Mouse (Mus musculus): Measurements from ENCODE around the gene Aldh3a2.
"Not testable (repeated sequence)": the region's sequence is repeated elsewhere in the genome, so short reads cannot be mapped to it uniquely, and the experiment has no call there.

The Aldh3a2 gene

GRCm38 (mm10) chr11:61208316-61208715, 58.9 kb downstream of the Aldh3a2 start:
- DNase-seq (ENCODE audit: low spot score) = no peak

GRCm38 (mm10) chr11:61207487-61208246, 59.6 kb downstream of the Aldh3a2 start, which contains the start of gene Aldh3a1:
Aldh3a1 (plus strand) TSS chr11:61207537.
- no peak for DNase-seq (ENCODE audit: low spot score)

- no peak for DNase-seq (ENCODE audit: low spot score)
These were observed 61.1 kb downstream of the Aldh3a2 start for GRCm38 (mm10) chr11:61206136-61206535.

GRCm38 (mm10) chr11:61205167-61205950, 61.9 kb downstream of the Aldh3a2 start:
- DNase-seq (ENCODE audit: low spot score) = no peak

- DNase-seq (ENCODE audit: low spot score) = no peak
These were observed 64.5 kb downstream of the Aldh3a2 start for GRCm38 (mm10) chr11:61202810-61203209.

- DNase-seq (ENCODE audit: low spot score) = no peak
These were observed 65.1 kb downstream of the Aldh3a2 start for GRCm38 (mm10) chr11:61202186-61202585.

GRCm38 (mm10) chr11:61199620-61200362, 67.5 kb downstream of the Aldh3a2 start:
- DNase-seq (ENCODE audit: low spot score) = no peak

GRCm38 (mm10) chr11:61197935-61198334, 69.3 kb downstream of the Aldh3a2 start:
- no peak for DNase-seq (ENCODE audit: low spot score)

- DNase-seq (ENCODE audit: low spot score) = no peak
These were observed 70.5 kb downstream of the Aldh3a2 start for GRCm38 (mm10) chr11:61196616-61197353.

- peak; percentile 73 for DNase-seq (ENCODE audit: low spot score)
These were observed 73.9 kb downstream of the Aldh3a2 start for GRCm38 (mm10) chr11:61193392-61193791.

GRCm38 (mm10) chr11:61192779-61193178, 74.5 kb downstream of the Aldh3a2 start:
- no peak for DNase-seq (ENCODE audit: low spot score)

GRCm38 (mm10) chr11:61192123-61192522, 75.1 kb downstream of the Aldh3a2 start:
- DNase-seq (ENCODE audit: low spot score) = not testable (repeated sequence)

GRCm38 (mm10) chr11:61190776-61191175, 76.5 kb downstream of the Aldh3a2 start:
- no peak for DNase-seq (ENCODE audit: low spot score)

GRCm38 (mm10) chr11:61183820-61184219, 83.4 kb downstream of the Aldh3a2 start:
- DNase-seq (ENCODE audit: low spot score) = no peak

- no peak for DNase-seq (ENCODE audit: low spot score)
These were observed 85.6 kb downstream of the Aldh3a2 start for GRCm38 (mm10) chr11:61181624-61182023.

GRCm38 (mm10) chr11:61180361-61180760, 86.9 kb downstream of the Aldh3a2 start:
- peak; percentile 22 for DNase-seq (ENCODE audit: low spot score)

GRCm38 (mm10) chr11:61176321-61176720, 90.9 kb downstream of the Aldh3a2 start:
- DNase-seq (ENCODE audit: low spot score) = no peak

GRCm38 (mm10) chr11:61175778-61176177, 91.5 kb downstream of the Aldh3a2 start:
- no peak for DNase-seq (ENCODE audit: low spot score)

- DNase-seq (ENCODE audit: low spot score) = peak; percentile 98
These were observed 92.2 kb downstream of the Aldh3a2 start, which contains the start of gene Usp22 for GRCm38 (mm10) chr11:61174821-61175658. Usp22 (minus strand) TSS chr11:61175055.

- DNase-seq (ENCODE audit: low spot score) = no peak
These were observed 92.9 kb downstream of the Aldh3a2 start for GRCm38 (mm10) chr11:61174291-61174820.

Measured in layer of hippocampus, adult 9-10 months (tissue).